Mouse (Mus musculus): ENCODE results near the gene Exoc3l2. TPM values are rescaled to one million over a fixed set of nuclear protein-coding genes. Genes with fewer than 3 reads are reported as not detected.

The Exoc3l2 gene
- polyA plus RNA-seq, 1 experiment: 0.01 TPM

DNA sequence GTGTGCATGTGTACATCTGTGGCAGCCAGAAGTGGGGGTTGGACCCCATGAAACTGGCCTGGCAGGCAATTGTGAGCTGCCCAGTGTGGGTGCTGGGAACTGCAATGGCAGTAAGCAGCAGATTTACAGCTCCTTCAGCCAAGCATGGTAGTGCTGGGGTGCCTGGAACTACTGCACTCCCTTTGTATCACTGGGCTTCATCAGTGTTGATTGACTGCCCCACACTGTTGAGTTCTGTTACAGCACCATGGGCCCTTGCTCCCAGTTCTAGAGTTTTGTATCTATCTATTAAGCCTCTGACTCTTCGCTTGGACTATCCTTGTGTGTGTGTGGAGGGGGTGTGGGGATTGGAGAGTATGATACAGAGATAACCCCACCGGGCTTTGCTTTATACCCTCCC lies 14.0 kb downstream of the Exoc3l2 start:
- Histone ChIP-seq H3K79me2 (ENCODE audit: control insufficient read depth, insufficient read depth) (no peaks in the 10 kb centered on the region), H3K4me3 (ENCODE audit: insufficient read depth, poor library complexity, severe bottlenecking) (no peak overlapping the region), H3K36me3 (ENCODE audit: control insufficient read depth, insufficient read depth) (no peaks in the 10 kb centered on the region), H3K27me3 (ENCODE audit: control insufficient read depth, insufficient read depth, insufficient read length) (peaks cover 59% of the 10 kb centered on the region), H3K79me3 (ENCODE audit: low read depth) (no peaks in the 10 kb centered on the region), H3ac (ENCODE audit: control insufficient read depth, insufficient read length, low read depth) (no peak overlapping the region)
- TF ChIP-seq MYOD1 (IDR thresholded peaks at IDR 0.05; ENCODE audit: control insufficient read depth, insufficient read length, low read depth) (no peak), MAX (IDR thresholded peaks at IDR 0.05) (no peak), MYOG (IDR thresholded peaks at IDR 0.05; ENCODE audit: control insufficient read depth, extremely low read depth, insufficient read length) (no peak), CTCF (IDR thresholded peaks at IDR 0.05; ENCODE audit: control insufficient read depth, insufficient read depth, insufficient read length) (no peak), USF1 (IDR thresholded peaks at IDR 0.05; ENCODE audit: low read depth) (no peak), FOSL1 (IDR thresholded peaks at IDR 0.05; ENCODE audit: insufficient read depth, low read length, poor library complexity, severe bottlenecking) (no peak), CEBPB (IDR thresholded peaks at IDR 0.05; ENCODE audit: low read depth) (no peak)

- TF ChIP-seq CEBPB (IDR thresholded peaks at IDR 0.05; ENCODE audit: low read depth) (no peak), CTCF (IDR thresholded peaks at IDR 0.05; ENCODE audit: control insufficient read depth, insufficient read depth, insufficient read length) (no peak), FOSL1 (IDR thresholded peaks at IDR 0.05; ENCODE audit: insufficient read depth, low read length, poor library complexity, severe bottlenecking) (no peak), MYOG (IDR thresholded peaks at IDR 0.05; ENCODE audit: control insufficient read depth, extremely low read depth, insufficient read length) (no peak), MYOD1 (IDR thresholded peaks at IDR 0.05; ENCODE audit: control insufficient read depth, insufficient read length, low read depth) (no peak), USF1 (IDR thresholded peaks at IDR 0.05; ENCODE audit: low read depth) (no peak), MAX (IDR thresholded peaks at IDR 0.05) (no peak)
These were observed 14.7 kb downstream of the Exoc3l2 start for GRCm38 (mm10) chr7:19477624-19478384.

DNA sequence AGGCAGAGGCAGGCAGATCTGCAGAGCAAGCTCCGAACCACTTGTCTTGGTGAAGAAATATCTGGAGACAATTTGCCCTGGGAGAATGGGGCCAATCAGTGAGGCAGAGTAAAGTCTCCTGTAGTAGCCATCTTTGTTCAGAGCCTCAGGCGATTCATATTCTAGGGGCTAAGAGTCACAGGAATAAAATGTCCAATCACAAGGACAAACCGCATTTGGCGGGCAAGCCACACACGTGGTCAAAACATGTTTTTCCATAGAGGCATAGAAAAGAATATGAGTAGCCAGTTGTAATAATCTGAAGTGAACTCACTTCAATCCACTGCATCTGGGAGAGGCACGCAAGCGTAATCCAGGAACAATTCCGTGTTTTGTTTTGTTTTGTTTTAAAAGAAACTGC lies 20.1 kb downstream of the Exoc3l2 start:
- H3K27me3 ChIP-seq (ENCODE audit: control insufficient read depth, insufficient read depth, insufficient read length): peaks cover 31% of the 10 kb centered on the region
- H3K4me3 ChIP-seq (ENCODE audit: insufficient read depth, poor library complexity, severe bottlenecking): no peak overlapping the region
- TF ChIP-seq CTCF (IDR thresholded peaks at IDR 0.05; ENCODE audit: control insufficient read depth, insufficient read depth, insufficient read length) (no peak), MAX (IDR thresholded peaks at IDR 0.05) (no peak), MYOD1 (IDR thresholded peaks at IDR 0.05; ENCODE audit: control insufficient read depth, insufficient read length, low read depth) (no peak), CEBPB (IDR thresholded peaks at IDR 0.05; ENCODE audit: low read depth) (no peak)
- no peak overlapping the region for H3ac ChIP-seq (ENCODE audit: control insufficient read depth, insufficient read length, low read depth)
- H3K36me3 ChIP-seq (ENCODE audit: control insufficient read depth, insufficient read depth): no peaks in the 10 kb centered on the region
- H3K79me3 ChIP-seq (ENCODE audit: low read depth): no peaks in the 10 kb centered on the region
- H3K79me2 ChIP-seq (ENCODE audit: control insufficient read depth, insufficient read depth): no peaks in the 10 kb centered on the region

More at GRCm38 (mm10) chr7:19477624-19478384, 14.7 kb downstream of the Exoc3l2 start:
- H3K27me3 ChIP-seq (ENCODE audit: control insufficient read depth, insufficient read depth, insufficient read length): peaks cover 56% of the 10 kb centered on the region
- no peak overlapping the region for H3K4me3 ChIP-seq (ENCODE audit: insufficient read depth, poor library complexity, severe bottlenecking)
- H3K79me3 ChIP-seq (ENCODE audit: low read depth): no peaks in the 10 kb centered on the region
- no peaks in the 10 kb centered on the region for H3K36me3 ChIP-seq (ENCODE audit: control insufficient read depth, insufficient read depth)
- no peaks in the 10 kb centered on the region for H3K79me2 ChIP-seq (ENCODE audit: control insufficient read depth, insufficient read depth)
- H3ac ChIP-seq (ENCODE audit: control insufficient read depth, insufficient read length, low read depth): no peak overlapping the region

DNA sequence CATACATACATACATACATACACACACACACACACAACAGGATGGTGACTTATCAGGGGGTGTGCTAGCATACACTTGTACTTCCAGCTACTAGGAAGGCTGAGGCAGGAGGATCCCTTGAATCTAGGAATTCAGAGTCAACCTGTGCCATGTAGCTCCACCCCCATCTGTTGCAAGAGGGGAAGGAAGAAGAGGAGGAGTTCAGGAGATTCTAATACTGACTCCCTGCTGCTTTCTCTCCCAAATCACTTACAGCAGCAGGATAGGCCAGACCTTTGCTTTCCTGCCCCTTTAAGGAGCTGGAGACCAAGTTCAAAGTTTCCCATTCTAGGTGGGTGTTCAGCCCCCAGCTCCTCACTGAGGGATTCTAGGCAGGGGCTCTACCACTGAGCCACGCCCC lies 22.4 kb downstream of the Exoc3l2 start:
- H3ac ChIP-seq (ENCODE audit: control insufficient read depth, insufficient read length, low read depth): no peak overlapping the region
- H3K36me3 ChIP-seq (ENCODE audit: control insufficient read depth, insufficient read depth): no peaks in the 10 kb centered on the region
- peaks cover 40% of the 10 kb centered on the region for H3K27me3 ChIP-seq (ENCODE audit: control insufficient read depth, insufficient read depth, insufficient read length)
- no peaks in the 10 kb centered on the region for H3K79me3 ChIP-seq (ENCODE audit: low read depth)
- H3K79me2 ChIP-seq (ENCODE audit: control insufficient read depth, insufficient read depth): no peaks in the 10 kb centered on the region
- TF ChIP-seq MYOD1 (IDR thresholded peaks at IDR 0.05; ENCODE audit: control insufficient read depth, insufficient read length, low read depth) (no peak), FOSL1 (IDR thresholded peaks at IDR 0.05; ENCODE audit: insufficient read depth, low read length, poor library complexity, severe bottlenecking) (no peak), MAX (IDR thresholded peaks at IDR 0.05) (no peak), USF1 (IDR thresholded peaks at IDR 0.05; ENCODE audit: low read depth) (no peak), MYOG (IDR thresholded peaks at IDR 0.05; ENCODE audit: control insufficient read depth, extremely low read depth, insufficient read length) (no peak), CEBPB (IDR thresholded peaks at IDR 0.05; ENCODE audit: low read depth) (no peak), CTCF (IDR thresholded peaks at IDR 0.05; ENCODE audit: control insufficient read depth, insufficient read depth, insufficient read length) (no peak)
- H3K4me3 ChIP-seq (ENCODE audit: insufficient read depth, poor library complexity, severe bottlenecking): no peak overlapping the region

- no peaks in the 10 kb centered on the region for H3K36me3 ChIP-seq (ENCODE audit: control insufficient read depth, insufficient read depth)
- no peaks in the 10 kb centered on the region for H3K79me2 ChIP-seq (ENCODE audit: control insufficient read depth, insufficient read depth)
- no peaks in the 10 kb centered on the region for H3K79me3 ChIP-seq (ENCODE audit: low read depth)
- no peak overlapping the region for H3K4me3 ChIP-seq (ENCODE audit: insufficient read depth, poor library complexity, severe bottlenecking)
- no peak overlapping the region for H3ac ChIP-seq (ENCODE audit: control insufficient read depth, insufficient read length, low read depth)
- peaks cover 46% of the 10 kb centered on the region for H3K27me3 ChIP-seq (ENCODE audit: control insufficient read depth, insufficient read depth, insufficient read length)
- TF ChIP-seq USF1 (IDR thresholded peaks at IDR 0.05; ENCODE audit: low read depth) (no peak), MYOD1 (IDR thresholded peaks at IDR 0.05; ENCODE audit: control insufficient read depth, insufficient read length, low read depth) (no peak), MYOG (IDR thresholded peaks at IDR 0.05; ENCODE audit: control insufficient read depth, extremely low read depth, insufficient read length) (no peak), CEBPB (IDR thresholded peaks at IDR 0.05; ENCODE audit: low read depth) (no peak), FOSL1 (IDR thresholded peaks at IDR 0.05; ENCODE audit: insufficient read depth, low read length, poor library complexity, severe bottlenecking) (no peak), MAX (IDR thresholded peaks at IDR 0.05) (no peak), CTCF (IDR thresholded peaks at IDR 0.05; ENCODE audit: control insufficient read depth, insufficient read depth, insufficient read length) (no peak)
These were observed 23.4 kb downstream of the Exoc3l2 start for GRCm38 (mm10) chr7:19486549-19486948.
